Mouse (Mus musculus): Measurements from ENCODE around the gene Rpl23. TPM values are rescaled to one million over a fixed set of nuclear protein-coding genes. Genes with fewer than 3 reads are reported as not detected.

Rpl23 gene
- total RNA-seq, 2 experiments from 2014 or later = 327 to 397 TPM

- DNase-seq (ENCODE audit: extremely low spot score in 1 of 2, low spot score in 1 of 2) = no peak
Observed at GRCm38 (mm10) chr11:97815736-97816135, 33.5 kb upstream of the Rpl23 start.

GRCm38 (mm10) chr11:97813746-97814515, 31.7 kb upstream of the Rpl23 start:
- no peak for DNase-seq (ENCODE audit: extremely low spot score in 1 of 2, low spot score in 1 of 2)

- no peak for DNase-seq (ENCODE audit: extremely low spot score in 1 of 2, low spot score in 1 of 2)
Observed at GRCm38 (mm10) chr11:97813085-97813484, 30.8 kb upstream of the Rpl23 start.

- DNase-seq (ENCODE audit: extremely low spot score in 1 of 2, low spot score in 1 of 2) = no peak
Observed at GRCm38 (mm10) chr11:97812491-97812921, 30.3 kb upstream of the Rpl23 start.

GRCm38 (mm10) chr11:97811569-97812362, 29.5 kb upstream of the Rpl23 start:
- no peak for DNase-seq (ENCODE audit: extremely low spot score in 1 of 2, low spot score in 1 of 2)

- DNase-seq (ENCODE audit: extremely low spot score in 1 of 2, low spot score in 1 of 2) = no peak
Observed at GRCm38 (mm10) chr11:97810970-97811369, 28.7 kb upstream of the Rpl23 start.

GRCm38 (mm10) chr11:97810356-97810755, 28.1 kb upstream of the Rpl23 start:
- no peak for DNase-seq (ENCODE audit: extremely low spot score in 1 of 2, low spot score in 1 of 2)

GRCm38 (mm10) chr11:97809235-97810121, 27.2 kb upstream of the Rpl23 start:
- no peak for DNase-seq (ENCODE audit: extremely low spot score in 1 of 2, low spot score in 1 of 2)

- DNase-seq (ENCODE audit: extremely low spot score in 1 of 2, low spot score in 1 of 2) = no peak
Observed at GRCm38 (mm10) chr11:97808621-97809234, 26.5 kb upstream of the Rpl23 start.

- no peak for DNase-seq (ENCODE audit: extremely low spot score in 1 of 2, low spot score in 1 of 2)
Observed at GRCm38 (mm10) chr11:97808093-97808492, 25.9 kb upstream of the Rpl23 start.

- no peak for DNase-seq (ENCODE audit: extremely low spot score in 1 of 2, low spot score in 1 of 2)
Observed at GRCm38 (mm10) chr11:97807626-97808025, 25.4 kb upstream of the Rpl23 start.

- DNase-seq (ENCODE audit: extremely low spot score in 1 of 2, low spot score in 1 of 2) = no peak
Observed at GRCm38 (mm10) chr11:97806613-97806964, 24.4 kb upstream of the Rpl23 start.

GRCm38 (mm10) chr11:97805662-97806612, 23.7 kb upstream of the Rpl23 start:
- DNase-seq (ENCODE audit: extremely low spot score in 1 of 2, low spot score in 1 of 2) = no peak

- DNase-seq (ENCODE audit: extremely low spot score in 1 of 2, low spot score in 1 of 2) = no peak
Observed at GRCm38 (mm10) chr11:97804841-97805661, 22.8 kb upstream of the Rpl23 start.

- DNase-seq (ENCODE audit: extremely low spot score in 1 of 2, low spot score in 1 of 2) = no peak
Observed at GRCm38 (mm10) chr11:97803847-97804246, 21.6 kb upstream of the Rpl23 start.

- no peak for DNase-seq (ENCODE audit: extremely low spot score in 1 of 2, low spot score in 1 of 2)
Observed at GRCm38 (mm10) chr11:97802495-97802894, 20.3 kb upstream of the Rpl23 start.

- no peak for DNase-seq (ENCODE audit: extremely low spot score in 1 of 2, low spot score in 1 of 2)
Observed at GRCm38 (mm10) chr11:97802194-97802470, 19.9 kb upstream of the Rpl23 start.

GRCm38 (mm10) chr11:97801409-97802193, 19.4 kb upstream of the Rpl23 start:
- peak in 1 of 2 experiments; percentile 51 for DNase-seq (ENCODE audit: extremely low spot score in 1 of 2, low spot score in 1 of 2)

Measured in layer of hippocampus, postnatal 25 days (tissue).